Mouse (Mus musculus) kidney, adult 8-10 months (tissue): ENCODE measurements at regions not wholly inside any gene's neighbourhood (a gene's known extent, or its start where the extent isn't known, plus 50 kb on each side); places are given as distances from the start of the nearest gene placed in this dataset.

Experiments used
- DNase-seq, 2 experiments: peaks; one replicate each; pipeline ENCODE4 v3.0.0; 2022

- DNase-seq: no peak
Observed at GRCm38 (mm10) chr8:103378545-103378944, 593.1 kb upstream of the Cdh11 start.

GRCm38 (mm10) chr8:103381575-103381974, 596.1 kb upstream of the Cdh11 start:
- no peak for DNase-seq

DNA sequence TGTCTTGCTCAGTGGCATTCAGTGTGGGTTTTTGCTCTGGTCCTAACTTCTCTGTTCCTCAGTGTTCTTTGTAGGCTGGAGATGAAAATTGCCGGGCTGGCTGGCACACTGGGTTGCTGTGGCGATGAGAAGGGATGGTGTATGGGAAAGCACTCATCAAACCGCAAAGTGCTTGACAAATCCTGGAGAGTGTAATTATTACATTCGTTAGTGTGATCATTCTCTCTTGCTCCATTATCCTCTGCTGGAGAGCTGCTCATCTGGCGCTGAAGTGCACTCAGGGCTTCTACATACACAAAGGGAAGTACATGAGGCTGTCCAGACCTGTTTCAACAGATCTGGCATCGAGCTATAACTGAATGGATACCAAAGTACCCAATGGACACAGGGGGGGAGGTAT, 605.9 kb upstream of the Cdh11 start:
- DNase-seq: no peak

- no peak for DNase-seq
Observed at GRCm38 (mm10) chr8:103395316-103395715, 609.9 kb upstream of the Cdh11 start.

GRCm38 (mm10) chr8:103398179-103398578, 612.7 kb upstream of the Cdh11 start:
- DNase-seq: no peak

- no peak for DNase-seq
Observed at GRCm38 (mm10) chr8:103399466-103399865, 614.0 kb upstream of the Cdh11 start.

DNA sequence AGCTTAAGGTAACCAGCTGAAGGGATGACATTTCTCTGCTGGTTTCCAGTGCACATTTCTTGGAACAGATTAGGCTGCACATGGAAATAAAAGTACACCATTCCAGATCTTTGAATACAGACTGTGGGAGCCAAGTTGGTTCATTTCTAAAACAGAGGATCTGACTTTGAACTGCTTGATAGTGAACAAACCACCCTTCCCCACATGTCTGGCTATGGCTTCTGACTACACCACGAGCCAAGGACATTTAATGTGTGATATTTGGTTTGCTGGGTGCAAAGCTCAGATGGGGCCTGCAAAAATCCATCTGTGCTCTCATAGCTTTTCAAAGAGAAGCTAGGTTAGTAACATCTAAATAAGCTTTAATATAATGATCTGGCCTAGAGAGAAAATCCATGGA, 614.7 kb upstream of the Cdh11 start:
- DNase-seq: no peak

DNA sequence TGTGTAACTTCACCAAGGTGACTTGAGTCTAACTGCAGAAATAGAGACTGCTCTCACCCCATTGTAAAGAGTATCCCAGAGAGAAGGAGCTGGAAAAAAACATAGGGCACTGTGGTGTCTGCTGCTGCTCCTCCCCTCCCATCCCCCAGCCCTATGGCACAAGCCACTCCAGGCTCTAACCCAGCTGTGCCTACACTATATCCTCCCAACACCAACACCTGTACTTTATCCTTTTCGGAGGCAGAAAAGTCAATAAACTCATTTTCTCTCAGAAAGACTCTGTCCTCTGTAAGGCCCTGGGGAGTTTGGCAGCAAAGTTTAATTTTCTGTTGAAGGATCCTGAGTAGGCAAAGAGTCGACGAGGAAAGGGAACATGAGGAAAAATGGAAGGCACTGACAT, 617.3 kb upstream of the Cdh11 start:
- DNase-seq: no peak

GRCm38 (mm10) chr8:103403826-103404225, 618.4 kb upstream of the Cdh11 start:
- DNase-seq: no peak

- no peak for DNase-seq
Observed at GRCm38 (mm10) chr8:103405787-103406186, 620.3 kb upstream of the Cdh11 start.

DNA sequence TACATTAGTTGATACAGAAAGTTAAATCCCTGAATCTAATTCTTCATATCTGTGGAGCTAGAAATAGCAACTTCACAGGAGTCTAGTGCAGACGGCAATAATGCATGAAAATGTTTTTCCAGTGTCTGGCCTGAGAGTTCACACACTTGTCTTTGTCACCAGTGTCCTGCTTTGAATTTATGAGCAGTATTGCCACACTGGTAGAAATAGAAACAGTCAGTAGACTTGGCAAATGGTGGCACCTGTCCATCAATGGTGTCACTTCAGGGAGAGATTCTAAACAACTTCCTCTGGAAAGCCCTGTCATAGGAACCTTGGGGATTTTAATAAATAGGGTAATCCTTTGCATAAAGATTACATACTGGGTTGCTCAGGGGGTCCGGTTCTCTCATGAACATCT, 621.5 kb upstream of the Cdh11 start:
- DNase-seq: no peak

GRCm38 (mm10) chr8:103407631-103408030, 622.2 kb upstream of the Cdh11 start:
- DNase-seq: no peak

GRCm38 (mm10) chr8:103408411-103408810, 623.0 kb upstream of the Cdh11 start:
- no peak for DNase-seq

DNA sequence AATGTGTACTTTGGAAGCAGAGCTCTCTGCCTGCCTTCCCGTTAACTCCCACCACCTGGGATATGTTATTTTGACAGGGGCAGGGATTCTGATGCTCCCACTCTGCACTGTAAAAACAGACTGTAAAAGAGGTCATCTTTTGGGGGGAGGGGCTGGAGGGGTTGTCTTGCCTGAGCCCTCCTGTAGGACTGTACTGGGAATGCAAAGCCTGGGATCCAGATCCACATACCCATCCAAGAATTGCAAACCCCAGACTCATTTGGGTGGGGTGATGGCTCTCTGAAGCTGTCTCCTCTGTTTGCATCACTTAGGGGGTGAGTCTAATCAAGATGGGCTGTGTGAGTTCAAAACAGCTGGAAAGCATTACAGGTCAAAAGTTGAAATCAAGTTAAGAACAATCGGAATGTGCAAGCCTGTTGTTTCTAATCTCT, 623.7 kb upstream of the Cdh11 start:
- DNase-seq: peak; percentile 15 to 18

GRCm38 (mm10) chr8:103412731-103413130, 627.3 kb upstream of the Cdh11 start:
- no peak for DNase-seq

DNA sequence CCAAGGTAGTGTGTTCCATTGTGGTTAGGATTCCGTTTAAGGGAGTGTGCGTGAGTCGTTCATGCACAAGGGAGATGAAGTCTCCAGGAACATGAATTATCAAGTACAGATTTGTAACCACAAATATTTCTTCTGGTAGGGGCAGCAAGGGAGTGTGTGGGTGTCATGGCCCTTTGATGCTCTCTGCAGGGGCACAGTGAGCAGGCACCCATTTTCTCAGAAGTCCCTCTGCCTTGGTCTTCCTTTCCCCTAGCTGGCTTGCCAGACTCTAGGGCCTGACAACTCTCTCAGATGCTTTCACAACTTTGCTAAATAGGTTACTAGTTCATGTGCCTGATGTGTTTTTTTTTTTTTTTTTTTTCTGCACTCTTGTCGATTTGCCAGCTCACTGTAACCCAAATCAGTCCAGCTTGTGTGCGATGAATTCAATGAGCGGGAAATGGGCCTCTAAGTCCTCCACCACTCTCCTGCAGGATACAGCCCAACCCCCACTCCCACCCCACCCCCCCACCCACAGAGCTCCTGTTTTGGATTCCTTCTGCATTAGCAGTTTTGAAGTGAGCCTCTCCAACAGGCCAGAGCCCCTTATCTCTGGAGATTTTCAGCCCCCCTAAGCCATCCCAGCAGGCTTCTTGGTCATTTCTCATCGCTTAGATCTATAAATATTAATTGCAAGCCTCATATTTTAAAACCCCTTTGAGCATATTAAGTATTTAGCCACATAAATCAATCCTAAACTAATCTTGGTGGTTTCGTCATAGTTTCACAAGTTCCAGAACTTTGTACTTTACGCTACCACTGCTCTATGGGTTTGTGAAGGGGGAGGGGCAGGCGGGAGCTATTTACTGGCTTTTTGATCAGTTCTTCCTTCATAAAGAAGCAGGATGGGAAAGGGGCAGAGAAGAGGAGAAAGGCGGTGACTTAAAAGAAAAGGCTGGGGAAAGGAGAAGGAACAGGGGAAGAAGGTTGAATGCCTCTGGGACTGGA, 628.4 kb upstream of the Cdh11 start:
- DNase-seq: peak in 1 of 2 experiments; percentile 11

DNA sequence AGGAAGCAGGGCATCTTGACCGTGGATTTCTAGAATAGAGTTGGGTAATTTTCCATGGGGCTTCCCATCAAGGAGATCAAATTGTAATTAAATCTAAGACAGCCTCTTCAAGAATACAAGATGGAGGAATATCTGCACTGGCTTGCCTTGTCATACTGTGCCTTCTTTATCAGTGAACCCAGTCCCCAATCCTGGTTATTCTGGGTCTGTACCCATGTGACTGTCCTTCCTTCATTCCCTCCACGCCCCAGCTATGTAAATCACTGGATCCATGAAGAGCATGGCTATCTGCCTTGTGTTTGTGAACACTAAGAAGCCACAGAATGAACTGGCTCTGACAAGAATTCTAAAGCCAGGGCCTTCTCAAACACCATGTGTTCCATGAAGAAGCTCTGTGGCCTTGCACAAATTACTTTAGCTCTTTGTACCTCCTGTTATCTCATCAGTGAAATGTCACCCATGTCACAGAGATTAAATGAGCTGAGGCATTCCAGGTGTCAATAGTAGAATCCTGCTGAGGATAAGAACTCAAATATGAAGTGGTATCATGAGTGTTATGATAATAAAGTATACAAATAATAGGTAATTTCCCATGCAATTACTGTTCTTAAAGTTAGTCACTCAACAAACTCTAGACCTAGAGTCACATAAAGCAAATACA, 637.0 kb upstream of the Cdh11 start:
- no peak for DNase-seq

DNA sequence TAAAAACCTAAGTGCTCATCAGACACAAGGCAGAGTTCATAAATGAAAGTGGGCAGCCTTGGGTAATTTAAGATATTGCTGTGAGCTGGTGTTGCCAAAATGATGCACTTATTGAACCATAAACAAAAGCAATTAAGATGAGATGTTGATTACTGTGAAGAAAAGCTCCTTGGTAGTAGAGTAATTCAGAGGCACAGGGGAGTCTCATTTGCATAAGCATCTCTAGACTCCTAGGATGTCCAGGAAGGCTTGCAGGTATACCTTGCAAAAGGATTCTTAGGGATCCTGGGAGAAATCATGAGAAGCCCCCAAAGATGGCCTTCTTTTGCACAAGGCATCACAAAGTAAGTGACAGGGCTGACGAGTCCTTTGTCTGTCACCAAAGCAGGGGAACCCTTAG, 640.5 kb upstream of the Cdh11 start:
- no peak for DNase-seq

- no peak for DNase-seq
Observed at GRCm38 (mm10) chr8:103430874-103431492, 645.5 kb upstream of the Cdh11 start.

- no peak for DNase-seq
Observed at GRCm38 (mm10) chr8:103433532-103434105, 648.2 kb upstream of the Cdh11 start.

- no peak for DNase-seq
Observed at GRCm38 (mm10) chr8:103438995-103439717, 653.7 kb upstream of the Cdh11 start.

DNA sequence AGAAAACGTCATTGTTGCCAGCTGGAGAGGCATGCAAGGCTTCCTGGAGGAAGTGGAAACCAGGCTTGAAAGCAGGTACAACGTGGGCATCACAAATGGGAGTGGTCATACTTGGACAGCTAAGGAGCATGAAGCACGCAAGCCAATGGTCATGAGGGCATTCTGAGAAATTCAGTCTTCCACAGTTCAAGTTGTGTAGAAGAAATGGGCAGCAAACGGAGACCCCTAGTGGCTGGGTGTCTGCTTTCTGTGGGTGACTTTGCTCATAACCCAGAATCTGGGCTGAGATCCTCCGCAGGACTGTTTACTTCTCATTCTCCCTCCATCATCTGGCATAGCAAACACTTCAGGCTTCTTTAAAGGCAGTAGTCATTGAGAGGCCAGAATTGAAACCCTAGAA, 655.7 kb upstream of the Cdh11 start:
- DNase-seq: peak in 1 of 2 experiments; percentile 19
